Mouse (Mus musculus): Measurements from ENCODE around the gene Bfar. TPM values are rescaled to one million over a fixed set of nuclear protein-coding genes. Genes with fewer than 3 reads are reported as not detected.

The Bfar gene
- total and polyA plus RNA-seq, 3 experiments: 43.1 to 44.4 (median 43.9) TPM

DNA sequence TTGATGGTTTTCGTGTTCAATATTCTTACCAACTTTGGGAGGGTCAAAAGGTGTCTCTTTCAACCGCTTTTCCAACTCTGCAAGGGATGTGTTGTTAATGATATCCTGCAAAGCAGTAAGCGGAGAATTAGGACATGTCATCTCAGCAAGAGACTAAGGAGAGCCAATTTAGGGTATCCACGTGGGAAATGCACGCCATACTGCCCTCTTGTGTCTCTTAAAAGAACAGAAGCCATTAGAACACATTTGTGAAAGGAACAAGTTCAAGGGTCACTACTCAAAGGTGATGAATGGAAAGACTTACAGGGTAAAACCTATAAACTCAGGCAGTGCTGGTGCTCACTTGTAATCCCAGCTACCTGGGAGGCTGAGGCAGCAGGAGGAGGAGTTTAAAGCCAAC is 43.3 kb upstream of the Bfar start:
- H3K4me2 ChIP-seq (ENCODE audit: insufficient read depth, low read depth, poor library complexity, severe bottlenecking): no peak overlapping the region
- H3K4me1 ChIP-seq (ENCODE audit: control insufficient read depth in 1 of 2, insufficient read depth in 2 of 2): peaks cover 0 to 20% of the 10 kb centered on the region in 2 experiments; a peak in 2 of 4 replicates
- H3K27ac ChIP-seq (ENCODE audit: insufficient read depth, low read depth): no peak overlapping the region
- no peaks in the 10 kb centered on the region for H3K27me3 ChIP-seq (replicated peaks)
- no peak for DNase-seq (ENCODE audit: extremely low read depth)
- no peak overlapping the region for H3K4me3 ChIP-seq (replicated peaks in 1 of 3; ENCODE audit: low read depth in 2 of 3, low read length in 2 of 3, poor library complexity in 1 of 3)
- peaks cover 67 to 92% of the 10 kb centered on the region in 2 experiments for H3K36me3 ChIP-seq (replicated peaks in 1 of 2; ENCODE audit: control insufficient read depth in 1 of 2, insufficient read depth in 1 of 2, low read length in 1 of 2)
- TF ChIP-seq RAD21 (IDR thresholded peaks at IDR 0.05; ENCODE audit: low read depth, low read length) (peak; percentile 53), RCOR1 (conservative IDR thresholded peaks at IDR 0.05; ENCODE audit: low read depth, low read length) (no peak), ZC3H11A (IDR thresholded peaks at IDR 0.05; ENCODE audit: low read depth, low read length) (no peak), JUN (IDR thresholded peaks at IDR 0.05; ENCODE audit: insufficient read depth, low read depth, low read length) (no peak), ZNF384 (IDR thresholded peaks at IDR 0.05; ENCODE audit: low read depth, low read length) (no peak), KAT2A (IDR thresholded peaks at IDR 0.05; ENCODE audit: insufficient replicate concordance, low read length) (no peak), TCF12 (IDR thresholded peaks at IDR 0.05; ENCODE audit: low read depth, low read length) (no peak), SMC3 (IDR thresholded peaks at IDR 0.05; ENCODE audit: low read depth, low read length) (peak; percentile 50), NRF1 (IDR thresholded peaks at IDR 0.05; ENCODE audit: low read depth, low read length) (no peak), NELFE (IDR thresholded peaks at IDR 0.05; ENCODE audit: low read depth, low read length) (no peak), EP300 (IDR thresholded peaks at IDR 0.05; ENCODE audit: low read length) (no peak), PAX5 (IDR thresholded peaks at IDR 0.05; ENCODE audit: low read length) (no peak), MAX (IDR thresholded peaks at IDR 0.05; ENCODE audit: low read length) (peak; percentile 59), MAFK (IDR thresholded peaks at IDR 0.05; ENCODE audit: insufficient replicate concordance, low read length) (no peak), BHLHE40 (IDR thresholded peaks at IDR 0.05; ENCODE audit: low read depth, low read length) (no peak), HCFC1 (IDR thresholded peaks at IDR 0.05; ENCODE audit: low read depth, low read length) (no peak), CTCF (conservative IDR thresholded peaks at IDR 0.05 in 1 of 2, IDR thresholded peaks at IDR 0.05 in 1 of 2; ENCODE audit: low read depth in 2 of 2, low read length in 2 of 2) (peak; percentile 44 to 70; a peak in 3 of 4 replicates), TBP (conservative IDR thresholded peaks at IDR 0.05; ENCODE audit: low read depth, low read length) (no peak), MXI1 (IDR thresholded peaks at IDR 0.05; ENCODE audit: low read depth, low read length) (no peak), MYC (IDR thresholded peaks at IDR 0.05; ENCODE audit: low read depth, low read length) (peak; percentile 90), CHD2 (IDR thresholded peaks at IDR 0.05; ENCODE audit: low read length) (no peak), POLR2A (IDR thresholded peaks at IDR 0.05; ENCODE audit: low read depth, low read length) (no peak), ETS1 (conservative IDR thresholded peaks at IDR 0.05; ENCODE audit: low read depth, low read length) (no peak), USF2 (conservative IDR thresholded peaks at IDR 0.05; ENCODE audit: low read depth, low read length) (no peak), ZMIZ1 (IDR thresholded peaks at IDR 0.05; ENCODE audit: low read depth, low read length) (no peak)
- dilution Hi-C loops (cut with MboI; ENCODE audit: extremely low pct_ligation_motif_present, extremely low pct_unique_long_range_greater_than_20kb, low sequenced_read_pairs): no loop called here
- H3K79me2 ChIP-seq (replicated peaks; ENCODE audit: control insufficient read depth, extremely low read depth, insufficient read depth, poor library complexity, severe bottlenecking): no peaks in the 10 kb centered on the region
- in situ Hi-C loops (cut with MboI; ENCODE audit: low pct_ligation_motif_present, low pct_unique_long_range_greater_than_20kb, low sequenced_read_pairs): no loop called here
- H3K9me3 ChIP-seq (replicated peaks; ENCODE audit: low read length): peaks cover 8% of the 10 kb centered on the region
- H3K9ac ChIP-seq (ENCODE audit: insufficient read depth, low read depth): no peak overlapping the region

Measured in CH12.LX (cell line).